Mouse (Mus musculus): ENCODE measurements at regions not wholly inside any gene's neighbourhood (a gene's known extent, or its start where the extent isn't known, plus 50 kb on each side); places are given as distances from the start of the nearest gene placed in this dataset.

- Histone ChIP-seq H3K27me3 (replicated peaks) (peaks cover 9% of the 10 kb centered on the region; the same call in 1 of the 2 replicates), H3K9me3 (replicated peaks) (no peaks in the 10 kb centered on the region), H3K4me2 (no peak overlapping the region), H3K4me3 (no peak overlapping the region), H3K9ac (no peak overlapping the region), H3K36me3 (no peaks in the 10 kb centered on the region), H3K4me1 (replicated peaks) (0 out of 2 replicates have a peak, but pooled peaks cover 3% of the 10 kb centered on the region), H3K27ac (ENCODE audit: poor library complexity, severe bottlenecking) (no peak overlapping the region)
- WGBS, result 46% methylated on average over 7 of the region's 7 CpGs
- no peak for ATAC-seq (ENCODE audit: insufficient number of reproducible peaks, low FRiP score)
These were observed 277.8 kb downstream of the Ajap1 start for GRCm38 (mm10) chr4:153204764-153205163.

DNA sequence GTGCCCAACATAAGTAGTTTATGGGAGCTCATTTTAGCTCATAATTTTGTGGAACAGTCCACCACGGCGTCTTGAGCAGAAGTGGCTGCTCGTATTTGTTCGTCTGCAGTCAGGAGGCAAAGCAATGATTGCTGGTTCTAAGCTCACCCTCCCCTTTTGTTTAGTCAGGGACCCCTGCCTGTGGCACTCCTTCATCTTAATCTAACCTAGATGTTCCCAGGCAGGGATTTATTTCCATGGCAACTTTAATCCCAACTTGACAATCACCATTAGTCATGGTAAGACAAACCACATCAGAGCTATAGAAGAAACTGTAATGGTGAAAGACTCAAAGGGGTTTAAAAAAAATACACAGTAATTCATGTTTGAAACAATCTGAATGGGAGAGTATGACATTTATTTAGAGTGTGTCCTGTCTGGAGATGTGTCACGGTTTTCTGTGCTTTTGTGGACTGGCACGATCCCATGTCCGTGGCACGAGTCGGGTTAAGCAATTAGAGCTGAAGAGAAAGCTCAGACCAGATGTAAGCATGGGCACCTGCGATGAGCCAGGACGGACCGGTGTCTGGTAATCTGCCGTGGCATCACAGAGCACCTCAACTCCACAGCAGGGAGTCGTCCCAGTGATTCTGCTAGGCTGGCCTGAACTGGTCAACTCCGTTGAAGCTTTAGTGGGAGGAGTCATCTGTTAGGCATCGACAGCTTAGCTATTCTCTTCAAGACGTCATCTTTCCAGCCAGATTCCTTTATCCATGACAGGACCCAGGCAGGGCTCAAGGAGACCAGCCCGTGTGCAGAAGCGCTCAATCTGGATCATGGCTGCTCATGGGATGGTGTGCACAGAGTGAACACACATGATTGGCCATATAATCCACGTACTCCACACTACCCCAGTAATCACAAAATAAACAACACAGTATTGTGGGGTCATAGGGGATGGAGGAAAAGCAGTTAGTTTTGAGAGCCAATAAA is 281.5 kb downstream of the Ajap1 start:
- Histone ChIP-seq H3K27me3 (replicated peaks) (peaks cover 9% of the 10 kb centered on the region; the same call in 1 of the 2 replicates), H3K4me1 (replicated peaks) (no peaks in the 10 kb centered on the region), H3K9ac (no peak overlapping the region), H3K4me3 (no peak overlapping the region), H3K9me3 (replicated peaks) (peaks cover 12% of the 10 kb centered on the region), H3K4me2 (no peak overlapping the region), H3K27ac (ENCODE audit: poor library complexity, severe bottlenecking) (no peak overlapping the region), H3K36me3 (no peaks in the 10 kb centered on the region)
- ATAC-seq (ENCODE audit: insufficient number of reproducible peaks, low FRiP score), result no peak
- 75% methylated on average over 20 of the region's 20 CpGs for WGBS

GRCm38 (mm10) chr4:153189485-153189884 is 293.1 kb downstream of the Ajap1 start:
- H3K4me3 ChIP-seq, result no peak overlapping the region
- no peak overlapping the region for H3K27ac ChIP-seq (ENCODE audit: poor library complexity, severe bottlenecking)
- no peak for ATAC-seq (ENCODE audit: insufficient number of reproducible peaks, low FRiP score)
- no peaks in the 10 kb centered on the region for H3K9me3 ChIP-seq (replicated peaks)
- H3K9ac ChIP-seq, result no peak overlapping the region
- no peaks in the 10 kb centered on the region for H3K36me3 ChIP-seq
- peaks cover 16% of the 10 kb centered on the region for H3K27me3 ChIP-seq (replicated peaks)
- H3K4me2 ChIP-seq, result no peak overlapping the region
- peaks cover 13% of the 10 kb centered on the region for H3K4me1 ChIP-seq (replicated peaks)
- 6% methylated on average over 8 of the region's 8 CpGs for WGBS

- no peaks in the 10 kb centered on the region for H3K36me3 ChIP-seq
- H3K4me1 ChIP-seq (replicated peaks), result peaks cover 13% of the 10 kb centered on the region
- no peak overlapping the region for H3K9ac ChIP-seq
- H3K27me3 ChIP-seq (replicated peaks), result peaks cover 17% of the 10 kb centered on the region
- H3K4me3 ChIP-seq, result peak overlapping the region; percentile 8; the same call in 1 of the 2 replicates
- no peak for ATAC-seq (ENCODE audit: insufficient number of reproducible peaks, low FRiP score)
- H3K4me2 ChIP-seq, result peak overlapping the region; percentile 52
- H3K9me3 ChIP-seq (replicated peaks), result no peaks in the 10 kb centered on the region
- WGBS, result under 1% methylated on average over 17 of the region's 17 CpGs
- no peak overlapping the region for H3K27ac ChIP-seq (ENCODE audit: poor library complexity, severe bottlenecking)
These were observed 294.0 kb downstream of the Ajap1 start for GRCm38 (mm10) chr4:153188504-153189031.

DNA sequence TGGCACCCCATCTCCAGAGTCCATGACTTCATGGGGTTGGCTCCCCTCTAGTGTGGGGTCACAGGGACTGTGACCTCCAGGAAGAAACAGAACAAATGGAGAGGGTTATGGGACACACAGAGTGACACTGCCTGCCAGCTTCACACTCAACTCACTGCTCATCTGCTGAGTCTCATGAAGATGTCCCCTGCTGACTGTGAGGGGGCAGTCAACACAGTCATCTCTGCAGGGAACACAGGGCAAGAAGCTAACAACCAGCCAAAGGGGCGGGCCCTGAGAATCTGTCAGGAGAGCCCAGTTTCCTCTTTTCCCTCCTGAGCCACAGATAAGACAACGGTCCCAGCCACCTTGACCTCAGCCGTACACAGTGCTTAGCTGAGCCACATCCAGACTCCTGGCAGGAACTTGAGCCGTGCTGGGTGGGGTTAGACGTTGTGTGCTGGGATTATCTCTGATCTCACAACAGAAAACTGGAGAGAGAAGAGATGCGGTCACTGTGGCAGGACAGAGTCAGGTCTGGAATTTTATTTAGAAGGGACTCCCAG is 294.6 kb downstream of the Ajap1 start:
- H3K4me3 ChIP-seq, result peak overlapping the region; percentile 8; the same call in 1 of the 2 replicates
- H3K4me2 ChIP-seq, result peak overlapping the region; percentile 52
- H3K27me3 ChIP-seq (replicated peaks), result peaks cover 19% of the 10 kb centered on the region
- WGBS, result 0% methylated on average over 6 of the region's 6 CpGs
- ATAC-seq (ENCODE audit: insufficient number of reproducible peaks, low FRiP score), result no peak
- no peaks in the 10 kb centered on the region for H3K36me3 ChIP-seq
- no peaks in the 10 kb centered on the region for H3K9me3 ChIP-seq (replicated peaks)
- H3K27ac ChIP-seq (ENCODE audit: poor library complexity, severe bottlenecking), result no peak overlapping the region
- H3K9ac ChIP-seq, result no peak overlapping the region
- H3K4me1 ChIP-seq (replicated peaks), result peaks cover 13% of the 10 kb centered on the region

GRCm38 (mm10) chr4:153177496-153177895 is 305.1 kb downstream of the Ajap1 start:
- Histone ChIP-seq H3K4me1 (replicated peaks) (peaks cover 3% of the 10 kb centered on the region; the same call in 1 of the 2 replicates), H3K9ac (no peak overlapping the region), H3K4me3 (no peak overlapping the region), H3K36me3 (no peaks in the 10 kb centered on the region), H3K4me2 (no peak overlapping the region), H3K27me3 (replicated peaks) (0 out of 2 replicates have a peak, but pooled peaks cover 5% of the 10 kb centered on the region), H3K9me3 (replicated peaks) (peaks cover 15% of the 10 kb centered on the region), H3K27ac (ENCODE audit: poor library complexity, severe bottlenecking) (no peak overlapping the region)
- no peak for ATAC-seq (ENCODE audit: insufficient number of reproducible peaks, low FRiP score)
- 80% methylated on average over 9 of the region's 9 CpGs for WGBS

DNA sequence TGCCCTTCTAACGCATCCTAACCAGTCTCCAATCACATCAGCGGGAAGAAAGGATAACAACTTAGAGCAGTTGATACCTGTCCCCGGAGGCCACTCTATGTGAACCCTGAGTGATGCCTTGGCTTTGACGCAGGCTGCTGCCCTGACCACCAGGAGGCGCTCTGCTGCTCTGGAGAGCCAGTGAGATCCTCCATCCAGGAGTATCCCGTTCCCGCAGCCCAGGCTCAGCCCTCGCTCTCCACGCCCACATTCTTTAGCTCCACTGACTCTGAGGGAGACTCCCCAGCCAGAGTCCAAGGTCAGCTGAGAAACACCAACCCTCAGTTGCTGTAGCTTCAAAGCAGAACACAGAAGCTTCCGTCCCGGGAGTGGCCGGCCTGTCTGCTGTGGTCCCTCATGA is 307.0 kb downstream of the Ajap1 start:
- peaks cover 18% of the 10 kb centered on the region for H3K9me3 ChIP-seq (replicated peaks)
- H3K4me3 ChIP-seq, result no peak overlapping the region
- peaks cover 3% of the 10 kb centered on the region; the same call in 1 of the 2 replicates for H3K4me1 ChIP-seq (replicated peaks)
- H3K27me3 ChIP-seq (replicated peaks), result no peaks in the 10 kb centered on the region
- H3K9ac ChIP-seq, result no peak overlapping the region
- H3K36me3 ChIP-seq, result no peaks in the 10 kb centered on the region
- no peak overlapping the region for H3K4me2 ChIP-seq
- no peak overlapping the region for H3K27ac ChIP-seq (ENCODE audit: poor library complexity, severe bottlenecking)
- 6% methylated on average over 12 of the region's 12 CpGs for WGBS
- ATAC-seq (ENCODE audit: insufficient number of reproducible peaks, low FRiP score), result peak; percentile 25; the same call in 1 of the 2 replicates

- Histone ChIP-seq H3K4me1 (replicated peaks) (peaks cover 3% of the 10 kb centered on the region; the same call in 1 of the 2 replicates), H3K9me3 (replicated peaks) (peaks cover 18% of the 10 kb centered on the region), H3K27ac (ENCODE audit: poor library complexity, severe bottlenecking) (no peak overlapping the region), H3K4me2 (no peak overlapping the region), H3K9ac (no peak overlapping the region), H3K27me3 (replicated peaks) (no peaks in the 10 kb centered on the region), H3K36me3 (no peaks in the 10 kb centered on the region), H3K4me3 (no peak overlapping the region)
- WGBS, result 82% methylated on average over 15 of the region's 15 CpGs
- no peak for ATAC-seq (ENCODE audit: insufficient number of reproducible peaks, low FRiP score)
These were observed 307.5 kb downstream of the Ajap1 start for GRCm38 (mm10) chr4:153175077-153175476.

DNA sequence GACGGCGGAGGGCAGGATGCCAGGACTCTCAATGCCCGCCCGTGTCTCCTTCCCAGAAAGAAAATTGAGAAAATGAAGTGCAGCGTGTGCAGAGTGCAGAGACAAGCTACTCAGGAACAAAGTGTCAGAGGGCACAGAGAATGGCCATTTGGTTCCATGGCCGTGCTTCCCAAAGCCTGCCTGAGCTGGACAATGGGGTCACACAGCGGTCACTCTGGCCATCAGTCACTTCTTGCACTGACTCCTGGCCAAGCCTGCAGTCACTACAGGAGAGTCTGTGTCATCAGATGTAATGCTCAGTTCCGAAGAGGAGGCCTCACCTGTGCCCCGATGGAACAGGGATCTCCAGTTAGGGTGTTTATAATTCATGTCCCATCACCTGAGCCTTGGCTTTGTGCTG is 312.6 kb downstream of the Ajap1 start:
- no peaks in the 10 kb centered on the region for H3K4me1 ChIP-seq (replicated peaks)
- H3K9ac ChIP-seq, result no peak overlapping the region
- H3K36me3 ChIP-seq, result no peaks in the 10 kb centered on the region
- no peak overlapping the region for H3K27ac ChIP-seq (ENCODE audit: poor library complexity, severe bottlenecking)
- H3K4me2 ChIP-seq, result no peak overlapping the region
- no peak for ATAC-seq (ENCODE audit: insufficient number of reproducible peaks, low FRiP score)
- H3K4me3 ChIP-seq, result no peak overlapping the region
- 84% methylated on average over 9 of the region's 9 CpGs for WGBS
- no peaks in the 10 kb centered on the region for H3K27me3 ChIP-seq (replicated peaks)
- H3K9me3 ChIP-seq (replicated peaks), result peaks cover 22% of the 10 kb centered on the region

DNA sequence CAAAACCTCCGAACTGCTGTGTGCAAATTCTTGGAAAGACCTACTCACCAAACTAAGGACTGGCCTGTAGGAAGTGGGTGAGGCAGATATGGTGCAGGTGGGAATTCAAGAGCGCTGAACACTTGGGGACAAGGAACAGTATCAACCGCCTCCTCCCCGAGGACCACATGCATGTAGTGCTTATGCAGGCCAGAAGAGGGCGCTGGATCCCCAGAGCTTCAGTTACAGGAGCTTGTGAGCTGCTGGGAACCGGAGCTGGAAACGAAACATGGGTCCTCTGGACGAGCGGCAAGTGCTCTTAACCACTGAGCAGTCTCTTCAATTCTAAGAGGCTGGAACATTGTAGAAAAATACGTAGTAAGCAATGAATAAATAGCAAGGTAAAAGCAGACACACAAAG is 317.8 kb downstream of the Ajap1 start:
- Histone ChIP-seq H3K27ac (ENCODE audit: poor library complexity, severe bottlenecking) (no peak overlapping the region), H3K36me3 (no peaks in the 10 kb centered on the region), H3K4me3 (no peak overlapping the region), H3K9ac (no peak overlapping the region), H3K4me2 (no peak overlapping the region), H3K27me3 (replicated peaks) (no peaks in the 10 kb centered on the region), H3K9me3 (replicated peaks) (peaks cover 16% of the 10 kb centered on the region), H3K4me1 (replicated peaks) (no peaks in the 10 kb centered on the region)
- 86% methylated on average over 10 of the region's 10 CpGs for WGBS
- no peak for ATAC-seq (ENCODE audit: insufficient number of reproducible peaks, low FRiP score)

DNA sequence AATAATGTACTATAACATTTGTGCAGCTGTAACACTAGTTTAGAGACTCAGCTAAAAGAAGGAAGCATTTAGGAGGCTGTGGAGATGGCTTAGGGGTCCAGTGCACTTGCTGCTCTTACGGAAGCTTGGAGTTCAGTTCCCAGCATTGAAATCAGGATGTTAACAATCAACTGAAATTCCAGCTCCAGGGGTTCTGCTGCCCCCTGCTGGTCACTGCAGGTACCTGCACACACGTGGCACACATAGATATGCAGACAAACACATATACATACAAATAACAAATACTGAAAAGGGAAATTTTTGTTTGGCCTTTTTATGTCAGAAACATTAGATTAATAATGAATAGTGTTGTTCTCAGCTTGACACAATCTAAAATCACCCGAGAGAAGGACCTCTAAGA is 322.5 kb downstream of the Ajap1 start:
- 81% methylated on average over 3 of the region's 3 CpGs for WGBS
- Histone ChIP-seq H3K4me2 (no peak overlapping the region), H3K9me3 (replicated peaks) (peaks cover 24% of the 10 kb centered on the region), H3K4me3 (no peak overlapping the region), H3K27me3 (replicated peaks) (no peaks in the 10 kb centered on the region), H3K4me1 (replicated peaks) (no peaks in the 10 kb centered on the region), H3K36me3 (no peaks in the 10 kb centered on the region), H3K27ac (ENCODE audit: poor library complexity, severe bottlenecking) (no peak overlapping the region), H3K9ac (no peak overlapping the region)
- no peak for ATAC-seq (ENCODE audit: insufficient number of reproducible peaks, low FRiP score)
